Mouse (Mus musculus): ENCODE measurements at regions not wholly inside any gene's neighbourhood (a gene's known extent, or its start where the extent isn't known, plus 50 kb on each side); places are given as distances from the start of the nearest gene placed in this dataset.

GRCm38 (mm10) chr15:33758771-33759170, 598.9 kb downstream of the 9430069I07Rik start:
- Histone ChIP-seq H3K4me1 (0 out of 2 replicates have a peak, but pooled peaks cover 3% of the 10 kb centered on the region), H3K27ac (replicated peaks) (no peak overlapping the region), H3K27me3 (replicated peaks) (no peaks in the 10 kb centered on the region), H3K36me3 (no peaks in the 10 kb centered on the region), H3K4me2 (no peak overlapping the region), H3K9me3 (no peaks in the 10 kb centered on the region), H3K4me3 (no peak overlapping the region), H3K9ac (no peak overlapping the region)
- no peak for ATAC-seq (ENCODE audit: extremely low read depth, insufficient number of reproducible peaks, low FRiP score, low TSS enrichment)
- WGBS: 80% methylated on average over 1 of the region's 1 CpGs

Data from heart, embryonic 13.5 days (tissue).